Mouse (Mus musculus) midbrain, embryonic 16.5 days (tissue): ENCODE measurements around the gene Arhgef10l. TPM values are rescaled to one million over a fixed set of nuclear protein-coding genes. Genes with fewer than 3 reads are reported as not detected.

Source experiments
- ATAC-seq: fragments of 200-750 bp; cut with Nextera tagmentation; 2 replicates; pipeline ENCODE4 v1.8.0; 2017; ENCODE audit warnings: moderate TSS enrichment
- H3K27ac ChIP-seq: fragments of 300-500 bp; sonication (generic); 2 replicates; pipeline ENCODE4 v1.5.1; 2014; ENCODE audit warnings: mild to moderate bottlenecking, low read length, mixed read lengths
- H3K27me3 ChIP-seq: fragments of 300-500 bp; sonication (generic); 2 replicates; pipeline ENCODE4 v1.6.1; 2014; ENCODE audit warnings: low read depth, low read length, mixed read lengths; ENCODE audit not compliant: control insufficient read depth, insufficient read depth
- H3K36me3 ChIP-seq: fragments of 300-500 bp; sonication (generic); 2 replicates; pipeline ENCODE4 v1.6.1; 2014; ENCODE audit warnings: mild to moderate bottlenecking, low read length, moderate library complexity, mixed read lengths; ENCODE audit not compliant: control insufficient read depth, insufficient read depth
- H3K4me1 ChIP-seq: fragments of 300-500 bp; sonication (generic); 2 replicates; pipeline ENCODE4 v1.6.1; 2014; ENCODE audit warnings: mild to moderate bottlenecking, low read length, mixed read lengths; ENCODE audit not compliant: control insufficient read depth, insufficient read depth
- H3K4me2 ChIP-seq: fragments of 300-500 bp; sonication (generic); 2 replicates; pipeline ENCODE4 v1.6.1; 2014; ENCODE audit warnings: mild to moderate bottlenecking, low read length, mixed read lengths
- H3K4me3 ChIP-seq: fragments of 300-500 bp; sonication (generic); 2 replicates; pipeline ENCODE4 v1.5.1; 2014; ENCODE audit warnings: low read depth, mild to moderate bottlenecking, low read length, moderate library complexity, mixed read lengths
- H3K9ac ChIP-seq: fragments of 300-500 bp; sonication (generic); 2 replicates; pipeline ENCODE4 v1.6.1; 2014; ENCODE audit warnings: low read depth, low read length, mixed read lengths
- H3K9me3 ChIP-seq: fragments of 300-500 bp; sonication (generic); replicated peaks from 2 replicates; pipeline ENCODE4 v1.6.1; 2014; ENCODE audit warnings: mild to moderate bottlenecking, low read length, mixed read lengths; ENCODE audit not compliant: control insufficient read depth, poor library complexity, severe bottlenecking
- WGBS: fragments of 180-500 bp; shearing (Covaris S2); extraction: QIAGEN DNeasy Blood & Tissue Kit; methylation state at CpG from one replicate; pipeline ENCODE4 v1.1.7; 2014; 5-methylcytosine and 5-hydroxymethylcytosine counted together
- polyA plus RNA-seq: library from polyadenylated mRNA; unstranded; fragments of >200 nt; fragmentation: Nextera tagmentation; extraction: Ambion mirVana; gene quantifications from 2 replicates; pipeline ENCODE4 v1.2.1, GENCODE M21; 2015

Arhgef10l gene
- polyA plus RNA-seq, 1 experiment from 2014 or later: 24.5 TPM

GRCm38 (mm10) chr4:140684881-140685303, 19.1 kb upstream of the Arhgef10l start:
- Histone ChIP-seq H3K9ac (no peak overlapping the region), H3K27me3 (no peaks in the 10 kb centered on the region), H3K4me3 (no peak overlapping the region), H3K4me2 (no peak overlapping the region), H3K4me1 (peaks cover 10% of the 10 kb centered on the region), H3K27ac (no peak overlapping the region), H3K36me3 (no peaks in the 10 kb centered on the region), H3K9me3 (no peaks in the 10 kb centered on the region)
- ATAC-seq: no peak
- WGBS: 58% methylated on average over 6 of the region's 6 CpGs

GRCm38 (mm10) chr4:140684141-140684871, 18.5 kb upstream of the Arhgef10l start:
- peaks cover 10% of the 10 kb centered on the region for H3K4me1 ChIP-seq
- H3K9ac ChIP-seq: no peak overlapping the region
- peak overlapping the region; percentile 21 for H3K4me2 ChIP-seq
- no peak overlapping the region for H3K4me3 ChIP-seq
- H3K36me3 ChIP-seq: no peaks in the 10 kb centered on the region
- no peaks in the 10 kb centered on the region for H3K9me3 ChIP-seq
- 17% methylated on average over 16 of the region's 16 CpGs for WGBS
- 0 out of 2 replicates have a peak, but pooled peaks have one; percentile 39 for ATAC-seq
- no peaks in the 10 kb centered on the region for H3K27me3 ChIP-seq
- no peak overlapping the region for H3K27ac ChIP-seq

- H3K4me2 ChIP-seq: no peak overlapping the region
- no peak overlapping the region for H3K27ac ChIP-seq
- H3K9me3 ChIP-seq: no peaks in the 10 kb centered on the region
- no peaks in the 10 kb centered on the region for H3K36me3 ChIP-seq
- H3K27me3 ChIP-seq: no peaks in the 10 kb centered on the region
- no peak overlapping the region for H3K4me3 ChIP-seq
- WGBS: 30% methylated on average over 8 of the region's 8 CpGs
- H3K4me1 ChIP-seq: peaks cover 10% of the 10 kb centered on the region
- H3K9ac ChIP-seq: no peak overlapping the region
- no peak for ATAC-seq
Measured at GRCm38 (mm10) chr4:140683608-140684007, 17.8 kb upstream of the Arhgef10l start.

- Histone ChIP-seq H3K4me3 (no peak overlapping the region), H3K27ac (no peak overlapping the region), H3K9me3 (no peaks in the 10 kb centered on the region), H3K36me3 (no peaks in the 10 kb centered on the region), H3K27me3 (no peaks in the 10 kb centered on the region), H3K9ac (no peak overlapping the region), H3K4me1 (peaks cover 10% of the 10 kb centered on the region), H3K4me2 (no peak overlapping the region)
- 64% methylated on average over 8 of the region's 8 CpGs for WGBS
- ATAC-seq: no peak
Measured at GRCm38 (mm10) chr4:140680731-140681397, 15.1 kb upstream of the Arhgef10l start.

DNA sequence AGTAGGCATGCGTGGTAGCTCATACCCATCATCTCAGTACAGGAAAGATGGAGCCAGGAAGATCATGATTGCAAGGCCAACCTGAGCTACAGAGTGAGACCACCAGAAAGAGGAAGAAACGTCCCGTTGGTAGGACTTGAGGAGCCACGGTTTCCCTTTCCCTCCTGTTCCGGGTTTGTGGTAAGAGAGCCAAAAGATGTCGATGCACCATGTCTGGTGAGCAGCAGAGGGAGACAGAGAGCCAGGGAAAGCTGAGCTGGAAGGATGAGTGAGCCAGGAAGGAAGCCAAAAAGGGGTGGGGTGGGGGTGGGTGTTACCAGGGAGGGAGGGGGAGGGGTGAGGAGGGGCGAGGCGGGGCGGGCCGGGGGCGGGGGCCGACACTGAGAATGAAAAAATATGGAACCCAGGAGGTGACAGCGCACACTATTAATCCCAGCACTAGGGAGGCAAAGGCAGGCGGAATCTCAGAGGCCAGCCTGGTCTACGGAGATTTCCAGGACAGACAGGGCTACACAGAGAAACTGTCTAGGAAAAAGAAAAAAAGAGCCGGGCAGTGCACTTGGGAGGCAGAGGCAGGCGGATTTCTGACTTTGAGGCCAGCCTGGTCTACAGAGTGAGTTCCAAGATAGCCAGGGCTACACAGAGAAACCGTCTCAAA, 14.0 kb upstream of the Arhgef10l start:
- Histone ChIP-seq H3K9me3 (no peaks in the 10 kb centered on the region), H3K27ac (no peak overlapping the region), H3K27me3 (no peaks in the 10 kb centered on the region), H3K9ac (no peak overlapping the region), H3K4me2 (no peak overlapping the region), H3K36me3 (no peaks in the 10 kb centered on the region), H3K4me1 (peaks cover 10% of the 10 kb centered on the region), H3K4me3 (no peak overlapping the region)
- 31% methylated on average over 15 of the region's 18 CpGs for WGBS
- ATAC-seq: no peak

DNA sequence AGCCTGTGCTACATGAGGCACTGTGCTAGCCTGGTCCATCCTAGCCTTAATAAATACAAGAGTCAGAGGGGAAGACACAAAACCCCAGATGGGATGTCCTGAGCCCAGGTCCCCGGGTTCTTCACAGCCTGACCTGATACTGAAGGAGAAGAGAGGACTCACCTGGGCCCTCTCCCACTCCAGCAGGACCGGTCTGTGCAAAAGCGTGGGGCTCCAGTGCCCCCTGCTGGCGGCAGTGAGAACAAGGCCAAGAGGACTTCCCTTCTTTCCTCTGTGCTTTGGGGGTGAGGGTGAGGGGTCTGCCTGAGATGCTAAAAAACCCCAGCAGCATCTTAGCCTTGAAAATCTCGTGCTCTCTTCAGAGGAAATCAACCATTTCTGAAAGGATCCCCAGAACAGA, 13.2 kb upstream of the Arhgef10l start:
- H3K9ac ChIP-seq: no peak overlapping the region
- no peaks in the 10 kb centered on the region for H3K9me3 ChIP-seq
- H3K27ac ChIP-seq: no peak overlapping the region
- H3K27me3 ChIP-seq: no peaks in the 10 kb centered on the region
- peaks cover 3% of the 10 kb centered on the region for H3K4me1 ChIP-seq
- no peak for ATAC-seq
- no peak overlapping the region for H3K4me3 ChIP-seq
- no peaks in the 10 kb centered on the region for H3K36me3 ChIP-seq
- H3K4me2 ChIP-seq: no peak overlapping the region
- WGBS: 17% methylated on average over 5 of the region's 5 CpGs

DNA sequence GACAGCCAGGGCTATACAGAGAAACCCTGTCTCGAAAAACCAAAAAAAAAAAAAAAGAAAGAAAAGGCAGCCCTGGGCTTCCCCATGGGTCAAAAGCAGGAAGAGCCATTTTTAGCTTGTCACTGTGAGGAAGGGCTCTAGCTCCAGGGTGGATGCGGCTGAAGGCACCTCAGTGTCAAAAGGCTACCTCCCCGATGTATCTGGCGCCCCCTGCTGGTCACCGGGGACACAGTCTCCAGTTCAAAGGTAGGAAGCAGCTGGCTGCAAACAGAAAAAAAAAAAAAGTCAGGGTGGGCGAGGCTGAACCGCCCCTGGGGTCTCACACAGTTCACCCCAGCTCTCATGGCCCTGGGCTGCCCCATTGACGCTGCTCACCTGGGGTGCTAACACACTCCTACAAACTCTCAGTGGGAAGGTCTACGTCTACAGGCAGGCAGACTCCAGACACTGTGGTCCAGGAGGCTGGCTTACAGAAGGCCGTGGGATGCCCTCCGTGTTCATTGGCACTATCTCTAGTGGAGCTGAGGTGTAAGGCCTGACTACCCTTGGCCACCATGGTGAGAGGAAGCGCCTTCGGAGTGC, 8.6 kb upstream of the Arhgef10l start:
- ATAC-seq: 0 out of 2 replicates have a peak, but pooled peaks have one; percentile 21
- Histone ChIP-seq H3K36me3 (no peaks in the 10 kb centered on the region), H3K9me3 (no peaks in the 10 kb centered on the region), H3K4me1 (no peaks in the 10 kb centered on the region), H3K9ac (no peak overlapping the region), H3K27me3 (no peaks in the 10 kb centered on the region), H3K4me3 (no peak overlapping the region), H3K4me2 (no peak overlapping the region), H3K27ac (no peak overlapping the region)
- 36% methylated on average over 12 of the region's 13 CpGs for WGBS

DNA sequence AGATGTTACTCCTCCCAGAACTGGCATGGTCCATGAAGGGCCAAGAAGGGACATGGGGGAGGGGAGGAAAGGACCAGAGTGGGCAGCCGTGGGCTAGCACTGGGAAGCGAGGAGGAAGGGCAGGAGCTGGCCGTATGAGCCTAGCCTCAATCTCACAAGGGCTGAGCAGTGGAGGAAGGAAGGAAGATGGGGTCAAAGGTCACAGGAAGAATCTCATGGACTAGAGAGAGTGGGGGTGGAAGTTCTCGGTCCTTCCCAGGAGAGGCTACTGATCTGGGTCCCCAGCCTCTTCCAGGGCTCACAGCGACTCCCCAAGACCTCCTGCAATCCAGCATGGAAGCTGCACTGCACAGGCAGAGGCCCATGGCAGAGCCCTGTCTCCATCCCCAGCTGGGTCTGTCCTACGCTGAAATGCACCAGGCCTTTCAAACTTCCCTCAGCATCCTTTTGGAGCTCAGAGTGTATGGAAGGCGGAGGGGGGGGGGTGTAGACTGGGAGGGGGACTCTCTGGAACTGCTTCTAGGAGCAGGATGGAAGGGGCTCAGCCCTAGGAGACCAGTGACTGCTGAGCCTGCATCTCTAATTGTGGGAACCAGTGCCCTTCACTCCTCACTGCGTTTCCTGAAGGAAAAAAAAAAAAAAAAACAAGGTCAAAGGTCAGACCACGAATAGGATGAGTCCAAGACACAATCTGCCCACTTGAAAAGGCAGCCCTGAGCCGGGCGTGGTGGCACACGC, 7.9 kb upstream of the Arhgef10l start:
- H3K4me1 ChIP-seq: no peaks in the 10 kb centered on the region
- no peaks in the 10 kb centered on the region for H3K36me3 ChIP-seq

More for the DNA sequence above, 7.9 kb upstream of the Arhgef10l start:
- Histone ChIP-seq H3K27ac (no peak overlapping the region), H3K9ac (no peak overlapping the region), H3K4me3 (no peak overlapping the region), H3K27me3 (no peaks in the 10 kb centered on the region), H3K9me3 (no peaks in the 10 kb centered on the region), H3K4me2 (no peak overlapping the region)
- no peak for ATAC-seq
- WGBS: 50% methylated on average over 12 of the region's 12 CpGs
